Mouse (Mus musculus): ENCODE results near the gene Zdhhc14. TPM values are rescaled to one million over a fixed set of nuclear protein-coding genes. Genes with fewer than 3 reads are reported as not detected.

Gene Zdhhc14
- polyA plus RNA-seq, 1 experiment from 2014 or later: 6.2 TPM

GRCm38 (mm10) chr17:5713141-5713540, 220.8 kb downstream of the Zdhhc14 start:
- Histone ChIP-seq H3K36me3 (ENCODE audit: control insufficient read depth, insufficient read depth, low read length) (no peaks in the 10 kb centered on the region), H3K9me3 (ENCODE audit: control insufficient read depth, low read length) (no peaks in the 10 kb centered on the region), H3K9ac (ENCODE audit: low read depth, low read length) (no peak overlapping the region), H3K4me1 (replicated peaks; ENCODE audit: control insufficient read depth, insufficient read depth, low read length) (peaks cover 2% of the 10 kb centered on the region), H3K4me2 (no peak overlapping the region), H3K27me3 (replicated peaks; ENCODE audit: control insufficient read depth, insufficient read depth, low read length) (no peaks in the 10 kb centered on the region), H3K27ac (ENCODE audit: low read depth, low read length) (no peak overlapping the region), H3K4me3 (ENCODE audit: low read depth, low read length) (no peak overlapping the region)
- DNase-seq (ENCODE audit: low spot score): no peak
- WGBS: 70% methylated on average over 3 of the region's 3 CpGs
- ATAC-seq (replicated peaks; ENCODE audit: low FRiP score): no peak

GRCm38 (mm10) chr17:5716912-5717311, 224.6 kb downstream of the Zdhhc14 start:
- Histone ChIP-seq H3K4me1 (replicated peaks; ENCODE audit: control insufficient read depth, insufficient read depth, low read length) (no peaks in the 10 kb centered on the region; the same call in 1 of the 2 replicates), H3K27ac (ENCODE audit: low read depth, low read length) (no peak overlapping the region), H3K4me2 (no peak overlapping the region), H3K9me3 (ENCODE audit: control insufficient read depth, low read length) (no peaks in the 10 kb centered on the region), H3K36me3 (ENCODE audit: control insufficient read depth, insufficient read depth, low read length) (no peaks in the 10 kb centered on the region), H3K4me3 (ENCODE audit: low read depth, low read length) (no peak overlapping the region), H3K9ac (ENCODE audit: low read depth, low read length) (no peak overlapping the region), H3K27me3 (replicated peaks; ENCODE audit: control insufficient read depth, insufficient read depth, low read length) (no peaks in the 10 kb centered on the region)
- DNase-seq (ENCODE audit: low spot score) (no peak), ATAC-seq (replicated peaks; ENCODE audit: low FRiP score) (no peak)
- 61% methylated on average over 4 of the region's 4 CpGs for WGBS

GRCm38 (mm10) chr17:5718768-5719387, 226.5 kb downstream of the Zdhhc14 start:
- Histone ChIP-seq H3K4me1 (replicated peaks; ENCODE audit: control insufficient read depth, insufficient read depth, low read length) (no peaks in the 10 kb centered on the region), H3K9ac (ENCODE audit: low read depth, low read length) (no peak overlapping the region), H3K9me3 (ENCODE audit: control insufficient read depth, low read length) (no peaks in the 10 kb centered on the region), H3K27ac (ENCODE audit: low read depth, low read length) (no peak overlapping the region), H3K27me3 (replicated peaks; ENCODE audit: control insufficient read depth, insufficient read depth, low read length) (no peaks in the 10 kb centered on the region), H3K4me3 (ENCODE audit: low read depth, low read length) (no peak overlapping the region), H3K4me2 (no peak overlapping the region), H3K36me3 (ENCODE audit: control insufficient read depth, insufficient read depth, low read length) (no peaks in the 10 kb centered on the region)
- ATAC-seq (replicated peaks; ENCODE audit: low FRiP score): no peak
- 75% methylated on average over 7 of the region's 7 CpGs for WGBS
- DNase-seq (ENCODE audit: low spot score): no peak

GRCm38 (mm10) chr17:5722802-5723201, 230.4 kb downstream of the Zdhhc14 start:
- Histone ChIP-seq H3K9ac (ENCODE audit: low read depth, low read length) (no peak overlapping the region), H3K36me3 (ENCODE audit: control insufficient read depth, insufficient read depth, low read length) (no peaks in the 10 kb centered on the region), H3K27me3 (replicated peaks; ENCODE audit: control insufficient read depth, insufficient read depth, low read length) (0 out of 2 replicates have a peak, but pooled peaks cover 3% of the 10 kb centered on the region), H3K27ac (ENCODE audit: low read depth, low read length) (no peak overlapping the region), H3K4me3 (ENCODE audit: low read depth, low read length) (no peak overlapping the region), H3K4me2 (no peak overlapping the region), H3K9me3 (ENCODE audit: control insufficient read depth, low read length) (no peaks in the 10 kb centered on the region), H3K4me1 (replicated peaks; ENCODE audit: control insufficient read depth, insufficient read depth, low read length) (no peaks in the 10 kb centered on the region)
- WGBS: 79% methylated on average over 2 of the region's 2 CpGs
- DNase-seq (ENCODE audit: low spot score) (no peak), ATAC-seq (replicated peaks; ENCODE audit: low FRiP score) (no peak)

- Histone ChIP-seq H3K9me3 (ENCODE audit: control insufficient read depth, low read length) (no peaks in the 10 kb centered on the region), H3K4me1 (replicated peaks; ENCODE audit: control insufficient read depth, insufficient read depth, low read length) (no peaks in the 10 kb centered on the region), H3K9ac (ENCODE audit: low read depth, low read length) (no peak overlapping the region), H3K27ac (ENCODE audit: low read depth, low read length) (no peak overlapping the region), H3K4me2 (no peak overlapping the region), H3K4me3 (ENCODE audit: low read depth, low read length) (no peak overlapping the region), H3K36me3 (ENCODE audit: control insufficient read depth, insufficient read depth, low read length) (no peaks in the 10 kb centered on the region), H3K27me3 (replicated peaks; ENCODE audit: control insufficient read depth, insufficient read depth, low read length) (0 out of 2 replicates have a peak, but pooled peaks cover 3% of the 10 kb centered on the region)
- WGBS: 66% methylated on average over 10 of the region's 10 CpGs
- ATAC-seq (replicated peaks; ENCODE audit: low FRiP score): no peak
- no peak for DNase-seq (ENCODE audit: low spot score)
Measured at GRCm38 (mm10) chr17:5723601-5724189, 231.3 kb downstream of the Zdhhc14 start.

- DNase-seq (ENCODE audit: low spot score) (no peak), ATAC-seq (replicated peaks; ENCODE audit: low FRiP score) (no peak)
- 61% methylated on average over 4 of the region's 4 CpGs for WGBS
Measured at GRCm38 (mm10) chr17:5729587-5730125, 237.3 kb downstream of the Zdhhc14 start.

GRCm38 (mm10) chr17:5730538-5730937, 238.2 kb downstream of the Zdhhc14 start:
- H3K27ac ChIP-seq (ENCODE audit: low read depth, low read length): no peak overlapping the region
- H3K27me3 ChIP-seq (replicated peaks; ENCODE audit: control insufficient read depth, insufficient read depth, low read length): no peaks in the 10 kb centered on the region
- no peak overlapping the region for H3K9ac ChIP-seq (ENCODE audit: low read depth, low read length)
- H3K36me3 ChIP-seq (ENCODE audit: control insufficient read depth, insufficient read depth, low read length): no peaks in the 10 kb centered on the region
- 51% methylated on average over 5 of the region's 5 CpGs for WGBS
- ATAC-seq (replicated peaks; ENCODE audit: low FRiP score) (no peak), DNase-seq (ENCODE audit: low spot score) (no peak)
- H3K4me3 ChIP-seq (ENCODE audit: low read depth, low read length): no peak overlapping the region
- H3K4me2 ChIP-seq: no peak overlapping the region
- H3K4me1 ChIP-seq (replicated peaks; ENCODE audit: control insufficient read depth, insufficient read depth, low read length): no peaks in the 10 kb centered on the region
- H3K9me3 ChIP-seq (ENCODE audit: control insufficient read depth, low read length): no peaks in the 10 kb centered on the region

More at GRCm38 (mm10) chr17:5729587-5730125, 237.3 kb downstream of the Zdhhc14 start:
- 0 out of 2 replicates have a peak, but pooled peaks cover 3% of the 10 kb centered on the region for H3K27me3 ChIP-seq (replicated peaks; ENCODE audit: control insufficient read depth, insufficient read depth, low read length)
- H3K4me2 ChIP-seq: no peak overlapping the region
- H3K4me3 ChIP-seq (ENCODE audit: low read depth, low read length): no peak overlapping the region
- H3K9me3 ChIP-seq (ENCODE audit: control insufficient read depth, low read length): no peaks in the 10 kb centered on the region
- no peaks in the 10 kb centered on the region for H3K4me1 ChIP-seq (replicated peaks; ENCODE audit: control insufficient read depth, insufficient read depth, low read length)
- no peaks in the 10 kb centered on the region for H3K36me3 ChIP-seq (ENCODE audit: control insufficient read depth, insufficient read depth, low read length)
- no peak overlapping the region for H3K27ac ChIP-seq (ENCODE audit: low read depth, low read length)
- no peak overlapping the region for H3K9ac ChIP-seq (ENCODE audit: low read depth, low read length)

- WGBS: 30% methylated on average over 7 of the region's 7 CpGs
- no peak for DNase-seq (ENCODE audit: low spot score)
- no peaks in the 10 kb centered on the region for H3K4me1 ChIP-seq (replicated peaks; ENCODE audit: control insufficient read depth, insufficient read depth, low read length)
- no peak overlapping the region for H3K4me3 ChIP-seq (ENCODE audit: low read depth, low read length)
- no peak overlapping the region for H3K9ac ChIP-seq (ENCODE audit: low read depth, low read length)
- H3K4me2 ChIP-seq: no peak overlapping the region
- H3K9me3 ChIP-seq (ENCODE audit: control insufficient read depth, low read length): no peaks in the 10 kb centered on the region
- H3K27me3 ChIP-seq (replicated peaks; ENCODE audit: control insufficient read depth, insufficient read depth, low read length): no peaks in the 10 kb centered on the region
- no peak overlapping the region for H3K27ac ChIP-seq (ENCODE audit: low read depth, low read length)
- no peaks in the 10 kb centered on the region for H3K36me3 ChIP-seq (ENCODE audit: control insufficient read depth, insufficient read depth, low read length)
- peak; percentile 43; the same call in 1 of the 2 replicates for ATAC-seq (replicated peaks; ENCODE audit: low FRiP score)
Measured at GRCm38 (mm10) chr17:5733400-5733799, 241.0 kb downstream of the Zdhhc14 start.

- Histone ChIP-seq H3K4me2 (no peak overlapping the region), H3K9ac (ENCODE audit: low read depth, low read length) (no peak overlapping the region), H3K4me3 (ENCODE audit: low read depth, low read length) (no peak overlapping the region), H3K9me3 (ENCODE audit: control insufficient read depth, low read length) (no peaks in the 10 kb centered on the region), H3K36me3 (ENCODE audit: control insufficient read depth, insufficient read depth, low read length) (0 out of 2 replicates have a peak, but pooled peaks cover 2% of the 10 kb centered on the region), H3K27me3 (replicated peaks; ENCODE audit: control insufficient read depth, insufficient read depth, low read length) (no peaks in the 10 kb centered on the region), H3K27ac (ENCODE audit: low read depth, low read length) (no peak overlapping the region), H3K4me1 (replicated peaks; ENCODE audit: control insufficient read depth, insufficient read depth, low read length) (no peaks in the 10 kb centered on the region)
- no peak for ATAC-seq (replicated peaks; ENCODE audit: low FRiP score)
- 89% methylated on average over 6 of the region's 6 CpGs for WGBS
- DNase-seq (ENCODE audit: low spot score): no peak
Measured at GRCm38 (mm10) chr17:5741061-5741460, 248.7 kb downstream of the Zdhhc14 start.

Data from liver, embryonic 11.5 days (tissue).